Mouse (Mus musculus): Measurements from ENCODE around the gene Pbx1.

DNA sequence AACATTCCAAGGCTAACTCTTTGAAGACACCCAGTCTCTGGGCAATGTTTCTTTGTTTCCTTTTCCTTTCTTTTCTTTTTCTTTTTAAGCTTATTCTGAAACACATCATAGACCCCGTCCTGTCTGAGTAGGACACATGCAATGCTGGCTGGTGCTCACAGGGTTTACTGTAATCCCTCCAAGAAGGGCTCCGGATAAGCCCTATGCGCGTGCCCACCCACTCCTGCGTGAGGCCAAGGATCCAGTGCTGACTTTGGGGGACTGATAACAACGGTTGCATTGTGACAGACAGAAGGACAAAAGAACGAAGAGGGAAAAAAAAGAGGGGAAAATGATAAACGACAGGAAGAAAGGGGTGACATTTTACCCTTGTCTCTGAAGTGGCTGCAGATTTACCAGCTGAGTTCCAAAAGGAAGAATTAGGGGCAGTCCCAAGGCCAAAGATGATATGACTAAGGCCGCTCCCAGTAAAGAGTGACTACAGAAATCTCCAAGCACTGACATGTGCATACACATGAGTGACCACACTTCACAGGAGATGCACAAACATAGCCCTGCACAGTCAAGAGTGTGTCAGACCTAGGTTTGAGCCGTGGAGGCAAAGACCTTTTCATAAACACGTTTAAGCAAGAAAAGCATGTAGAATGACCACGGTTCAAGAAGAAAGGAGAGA is 108.5 kb downstream of the Pbx1 start:
- TF ChIP-seq POLR2A (IDR thresholded peaks at IDR 0.05; ENCODE audit: control insufficient read depth in 1 of 2, insufficient read depth in 1 of 2, low read depth in 1 of 2, low read length in 2 of 2, poor library complexity in 1 of 2) (no peak), UBTF (IDR thresholded peaks at IDR 0.05; ENCODE audit: borderline replicate concordance, insufficient read depth, low read depth, low read length) (no peak), CHD1 (IDR thresholded peaks at IDR 0.05; ENCODE audit: low read depth, low read length) (no peak), CTCF (IDR thresholded peaks at IDR 0.05 in 2 of 3, conservative IDR thresholded peaks at IDR 0.05 in 1 of 3; ENCODE audit: control insufficient read depth in 1 of 3, insufficient read depth in 1 of 3, low read depth in 2 of 3, low read length in 3 of 3, poor library complexity in 1 of 3, severe bottlenecking in 1 of 3) (no peak), USF1 (IDR thresholded peaks at IDR 0.05; ENCODE audit: low read depth, low read length) (no peak), POLR2AphosphoS2 (IDR thresholded peaks at IDR 0.05; ENCODE audit: low read length) (no peak), JUND (IDR thresholded peaks at IDR 0.05; ENCODE audit: low read depth, low read length) (no peak), ZKSCAN1 (IDR thresholded peaks at IDR 0.05; ENCODE audit: low read depth, low read length) (no peak), E2F4 (IDR thresholded peaks at IDR 0.05; ENCODE audit: borderline replicate concordance, low read depth, low read length) (no peak), EP300 (IDR thresholded peaks at IDR 0.05; ENCODE audit: low read depth in 1 of 2, low read length in 2 of 2) (no peak)

Data from MEL (cell line).